Mouse (Mus musculus) midbrain, embryonic 11.5 days (tissue): Measurements from ENCODE around the gene Cs. TPM values are rescaled to one million over a fixed set of nuclear protein-coding genes. Genes with fewer than 3 reads are reported as not detected.

Experiments
- ATAC-seq: fragments of 200-750 bp; cut with Nextera tagmentation; 2 replicates; pipeline ENCODE4 v1.8.0; 2017; ENCODE audit warnings: moderate TSS enrichment, moderate library complexity; ENCODE audit not compliant: low FRiP score
- DNase-seq: peaks from one replicate; pipeline ENCODE4 v3.0.0; 2015; ENCODE audit warnings: low spot score; ENCODE audit errors: missing footprints
- H3K27ac ChIP-seq: fragments of 300-500 bp; sonication (generic); 2 replicates; pipeline ENCODE4 v1.5.1; 2014; ENCODE audit warnings: low read depth, low read length
- H3K27me3 ChIP-seq: fragments of 300-500 bp; sonication (generic); 2 replicates; pipeline ENCODE4 v1.6.1; 2014; ENCODE audit warnings: mild to moderate bottlenecking, low read length, moderate library complexity, mixed read lengths; ENCODE audit not compliant: control insufficient read depth, insufficient read depth
- H3K36me3 ChIP-seq: fragments of 300-500 bp; sonication (generic); 2 replicates; pipeline ENCODE4 v1.6.1; 2014; ENCODE audit warnings: mild to moderate bottlenecking, low read length, moderate library complexity, mixed read lengths; ENCODE audit not compliant: control insufficient read depth, insufficient read depth
- H3K4me1 ChIP-seq: fragments of 300-500 bp; sonication (generic); 2 replicates; pipeline ENCODE4 v1.6.1; 2014; ENCODE audit warnings: low read length; ENCODE audit not compliant: control insufficient read depth, insufficient read depth
- H3K4me2 ChIP-seq: fragments of 300-500 bp; sonication (generic); 2 replicates; pipeline ENCODE4 v1.6.1; 2014; ENCODE audit warnings: mild to moderate bottlenecking, moderate library complexity
- H3K4me3 ChIP-seq: fragments of 300-500 bp; sonication (generic); 2 replicates; pipeline ENCODE4 v1.5.1; 2014; ENCODE audit warnings: low read depth, low read length
- H3K9ac ChIP-seq: fragments of 300-500 bp; sonication (generic); 2 replicates; pipeline ENCODE4 v1.6.1; 2014; ENCODE audit warnings: low read length
- H3K9me3 ChIP-seq: fragments of 300-500 bp; sonication (generic); 2 replicates; pipeline ENCODE4 v1.6.1; 2016; ENCODE audit warnings: low read length; ENCODE audit not compliant: control insufficient read depth
- WGBS: fragments of 180-500 bp; shearing (Covaris S2); extraction: QIAGEN DNeasy Blood & Tissue Kit; methylation state at CpG from one replicate; pipeline ENCODE4 v1.1.7; 2014; 5-methylcytosine and 5-hydroxymethylcytosine counted together
- polyA plus RNA-seq: library from polyadenylated mRNA; unstranded; fragments of >200 nt; fragmentation: Nextera tagmentation; extraction: Ambion mirVana; gene quantifications from 2 replicates; pipeline ENCODE4 v1.2.1, GENCODE M21; 2014

Cs gene
- polyA plus RNA-seq, 1 experiment from 2014 or later = 248 TPM

DNA sequence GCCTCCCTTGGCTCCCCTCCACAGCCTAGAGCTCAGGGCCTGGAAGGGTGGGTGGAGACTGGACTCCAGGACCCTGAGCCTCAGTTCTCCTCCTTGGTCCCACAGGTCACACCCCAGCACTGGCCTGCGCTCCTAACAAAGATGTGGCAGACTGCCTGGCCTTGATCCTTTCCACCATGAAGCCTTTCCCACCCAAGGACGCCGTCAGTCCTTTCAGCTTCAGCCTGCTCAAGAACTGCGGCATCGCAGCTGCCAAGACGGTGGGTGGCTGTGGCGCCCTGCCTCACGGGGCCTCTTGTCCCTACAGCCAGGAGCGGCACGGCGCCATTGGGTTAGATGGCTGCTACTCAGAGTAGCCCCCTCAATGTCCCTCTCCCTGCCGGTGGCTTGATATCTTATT, 52.8 kb downstream of the Cs start:
- DNase-seq = no peak
- no peaks in the 10 kb centered on the region for H3K27me3 ChIP-seq

DNA sequence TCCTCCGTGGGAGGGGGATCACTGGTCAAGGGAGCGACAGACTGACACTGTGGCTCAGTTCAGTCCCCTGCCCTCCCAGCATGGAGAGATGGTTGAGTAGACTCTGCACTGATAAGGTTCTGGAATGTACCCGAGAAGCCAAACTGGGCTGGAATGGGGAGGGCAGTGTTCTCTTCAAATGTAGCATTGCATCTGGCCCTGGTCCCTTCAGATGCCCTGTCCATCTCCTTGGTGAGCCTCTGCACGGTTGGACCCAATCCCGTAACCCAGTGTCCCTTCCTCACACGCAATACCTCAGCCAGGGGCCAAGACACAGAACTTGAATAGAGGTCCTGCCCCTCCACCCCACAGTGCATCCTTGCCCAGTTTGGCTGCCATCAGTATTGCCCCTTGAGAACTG, 54.3 kb downstream of the Cs start:
- Histone ChIP-seq H3K36me3 (peaks cover 35% of the 10 kb centered on the region), H3K9me3 (no peaks in the 10 kb centered on the region), H3K9ac (no peak overlapping the region), H3K4me1 (no peaks in the 10 kb centered on the region), H3K4me3 (no peak overlapping the region), H3K27ac (no peak overlapping the region), H3K4me2 (no peak overlapping the region), H3K27me3 (no peaks in the 10 kb centered on the region)
- WGBS = 78% methylated on average over 6 of the region's 6 CpGs
- ATAC-seq (no peak), DNase-seq (no peak)

More for the DNA sequence above, 52.8 kb downstream of the Cs start:
- Histone ChIP-seq H3K4me3 (no peak overlapping the region), H3K27ac (no peak overlapping the region), H3K36me3 (peaks cover 43% of the 10 kb centered on the region), H3K9me3 (no peaks in the 10 kb centered on the region), H3K9ac (no peak overlapping the region), H3K4me2 (no peak overlapping the region), H3K4me1 (no peaks in the 10 kb centered on the region)
- no peak for ATAC-seq
- WGBS = 90% methylated on average over 12 of the region's 12 CpGs

DNA sequence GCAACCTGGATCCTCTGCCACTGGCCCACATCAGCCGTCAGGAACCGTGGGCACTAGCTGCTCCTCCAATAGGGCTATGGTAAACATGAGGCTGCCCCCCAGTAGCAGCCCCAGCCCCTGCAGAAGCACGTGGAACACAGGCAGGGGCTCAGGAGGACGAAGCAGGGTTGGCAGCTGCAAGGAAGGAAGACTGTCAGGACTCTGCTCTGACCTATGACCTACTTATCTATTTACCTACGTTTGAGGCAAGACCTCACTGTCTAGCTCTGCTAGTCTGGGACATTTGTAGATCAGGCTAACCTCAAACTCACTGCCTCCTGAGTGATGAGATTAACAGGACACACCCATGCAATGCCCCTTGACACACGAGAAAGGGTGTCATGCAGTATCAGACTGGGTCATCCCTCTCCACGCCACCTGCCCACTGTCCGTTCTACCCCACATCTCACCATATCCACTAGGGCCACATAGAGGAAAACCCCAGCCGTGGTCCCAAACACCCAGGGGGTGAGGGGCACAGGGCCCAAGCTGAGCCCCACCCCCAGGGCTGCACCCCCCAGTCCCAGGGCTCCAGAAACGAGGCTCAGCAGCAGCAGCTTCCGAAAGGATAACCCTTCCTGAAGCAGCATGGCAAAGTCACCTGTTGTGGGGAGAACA, 58.6 kb downstream of the Cs start:
- Histone ChIP-seq H3K36me3 (peaks cover 6% of the 10 kb centered on the region; the same call in 1 of the 2 replicates), H3K9me3 (no peaks in the 10 kb centered on the region), H3K9ac (no peak overlapping the region), H3K27ac (no peak overlapping the region), H3K4me3 (no peak overlapping the region), H3K4me2 (no peak overlapping the region), H3K27me3 (no peaks in the 10 kb centered on the region), H3K4me1 (peaks cover 2% of the 10 kb centered on the region; the same call in 1 of the 2 replicates)
- WGBS = 70% methylated on average over 11 of the region's 11 CpGs
- ATAC-seq = no peak
- peak; percentile 75 for DNase-seq

GRCm38 (mm10) chr10:128396716-128397264, 59.3 kb downstream of the Cs start:
- H3K4me3 ChIP-seq = no peak overlapping the region
- H3K4me2 ChIP-seq = no peak overlapping the region
- ATAC-seq (no peak), DNase-seq (no peak)
- 70% methylated on average over 10 of the region's 10 CpGs for WGBS
- peaks cover 4% of the 10 kb centered on the region; the same call in 1 of the 2 replicates for H3K36me3 ChIP-seq
- H3K9me3 ChIP-seq = no peaks in the 10 kb centered on the region
- no peaks in the 10 kb centered on the region for H3K27me3 ChIP-seq
- H3K9ac ChIP-seq = no peak overlapping the region
- peaks cover 2% of the 10 kb centered on the region; the same call in 1 of the 2 replicates for H3K4me1 ChIP-seq
- no peak overlapping the region; the same call in 1 of the 2 replicates for H3K27ac ChIP-seq

DNA sequence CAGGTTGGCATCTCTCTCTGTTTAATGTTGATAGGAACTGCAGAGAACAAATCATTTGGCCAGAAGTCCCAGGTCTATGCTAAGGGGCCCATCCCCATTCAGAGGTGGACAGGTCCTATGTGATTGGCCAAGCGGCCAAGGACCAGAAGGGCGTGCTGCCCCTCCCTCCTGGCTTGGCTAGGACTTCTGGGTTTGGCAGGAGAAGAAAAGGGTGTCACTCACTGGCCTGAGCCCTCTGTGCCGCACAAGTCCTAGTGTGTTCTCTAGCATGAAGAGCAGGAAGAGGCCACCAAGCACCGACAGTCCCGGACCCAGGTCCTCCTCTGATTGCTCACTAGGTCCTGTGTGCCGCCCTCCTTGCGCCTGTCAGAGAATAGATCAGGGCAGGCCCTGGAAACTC, 59.9 kb downstream of the Cs start:
- H3K4me2 ChIP-seq = no peak overlapping the region
- H3K27me3 ChIP-seq = no peaks in the 10 kb centered on the region
- peaks cover under 1% of the 10 kb centered on the region; the same call in 1 of the 2 replicates for H3K36me3 ChIP-seq
- 69% methylated on average over 7 of the region's 7 CpGs for WGBS
- ATAC-seq (no peak), DNase-seq (peak; percentile 76)
- H3K9me3 ChIP-seq = no peaks in the 10 kb centered on the region
- H3K27ac ChIP-seq = no peak overlapping the region
- H3K9ac ChIP-seq = no peak overlapping the region
- H3K4me1 ChIP-seq = peaks cover 2% of the 10 kb centered on the region; the same call in 1 of the 2 replicates
- H3K4me3 ChIP-seq = no peak overlapping the region

DNA sequence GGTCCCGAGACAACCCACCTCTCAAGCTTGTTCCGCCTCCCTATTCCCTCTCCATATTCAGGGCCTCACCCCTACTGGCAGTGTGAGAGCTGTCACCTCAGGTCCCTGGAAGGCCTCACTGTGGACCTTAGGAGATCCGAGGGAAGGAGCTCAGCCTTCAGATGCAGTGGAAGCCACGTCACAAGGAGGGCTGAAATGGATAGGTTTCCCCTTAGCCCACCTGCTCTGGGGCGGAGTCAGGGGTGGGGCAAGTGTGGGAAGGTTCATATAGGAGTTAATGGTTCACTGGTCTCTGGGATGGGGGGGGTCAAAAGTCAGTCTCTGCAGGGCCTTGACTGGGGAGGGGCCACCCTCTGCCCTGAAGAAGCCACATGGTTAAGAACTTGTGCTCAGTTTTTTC, 62.8 kb downstream of the Cs start:
- Histone ChIP-seq H3K9ac (no peak overlapping the region), H3K4me2 (no peak overlapping the region), H3K27ac (no peak overlapping the region), H3K36me3 (no peaks in the 10 kb centered on the region), H3K27me3 (no peaks in the 10 kb centered on the region), H3K9me3 (no peaks in the 10 kb centered on the region), H3K4me3 (no peak overlapping the region), H3K4me1 (peaks cover 2% of the 10 kb centered on the region; the same call in 1 of the 2 replicates)
- DNase-seq (peak; percentile 73), ATAC-seq (peak; percentile 6; the same call in 1 of the 2 replicates)
- 33% methylated on average over 5 of the region's 5 CpGs for WGBS

DNA sequence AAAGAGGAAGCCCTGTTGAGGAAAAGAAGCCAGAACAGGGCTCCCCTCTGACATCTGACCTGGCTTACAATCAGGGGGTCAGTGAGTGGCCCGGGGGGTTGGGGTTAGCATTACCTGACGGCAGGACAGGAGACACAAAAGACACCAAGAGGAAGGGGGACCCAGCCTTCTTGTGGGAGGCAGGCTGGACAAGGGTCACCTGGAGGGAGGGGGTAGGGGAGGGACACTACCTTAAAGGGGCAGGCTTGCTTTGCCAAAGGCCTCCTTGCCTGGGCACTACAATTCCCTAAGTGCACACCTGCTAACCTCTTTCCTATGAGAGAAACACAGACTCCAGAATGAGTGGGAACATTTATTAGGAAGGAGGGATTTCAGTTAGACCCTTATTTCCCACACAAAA, 63.5 kb downstream of the Cs start, which contains the start of gene Slc39a5:
TSS of gene Slc39a5 (minus strand) at position 174 of the 400 bp plus-strand sequence.
- H3K4me1 ChIP-seq = peaks cover 2% of the 10 kb centered on the region; the same call in 1 of the 2 replicates
- no peaks in the 10 kb centered on the region for H3K27me3 ChIP-seq
- H3K27ac ChIP-seq = no peak within 1 kb of the TSS
- WGBS = 17% methylated on average over 2 of the region's 2 CpGs
- no peak within 1 kb of the TSS for H3K4me2 ChIP-seq
- H3K9me3 ChIP-seq = no peaks in the 10 kb centered on the region
- DNase-seq (peak; percentile 8), ATAC-seq (no peak)
- no peak within 1 kb of the TSS for H3K9ac ChIP-seq
- no peak within 1 kb of the TSS for H3K4me3 ChIP-seq
- H3K36me3 ChIP-seq = no peaks in the 10 kb centered on the region

DNA sequence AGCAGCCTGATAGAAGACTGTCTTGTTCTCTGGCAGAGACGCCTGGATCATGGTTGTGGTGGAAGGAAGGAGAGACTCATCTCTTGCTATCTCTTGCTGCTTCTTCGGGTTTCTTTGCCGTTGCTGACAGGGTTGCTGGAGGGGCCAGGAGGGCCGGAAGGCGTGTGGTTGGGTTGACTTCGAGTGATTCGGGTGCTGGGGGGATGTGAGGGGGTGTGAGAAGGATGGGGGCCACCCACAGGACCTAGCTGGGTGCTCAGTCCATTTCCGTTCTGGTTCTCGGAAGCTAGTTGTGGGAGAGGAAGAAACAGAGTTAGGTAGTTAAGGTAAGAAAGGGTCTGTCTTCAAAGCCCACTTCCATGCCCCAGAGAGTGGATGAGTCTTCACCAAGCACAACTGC, 64.1 kb downstream of the Cs start:
- 77% methylated on average over 9 of the region's 9 CpGs for WGBS
- Histone ChIP-seq H3K4me1 (peaks cover 2% of the 10 kb centered on the region; the same call in 1 of the 2 replicates), H3K9me3 (no peaks in the 10 kb centered on the region), H3K4me3 (no peak overlapping the region), H3K36me3 (peaks cover 2% of the 10 kb centered on the region; the same call in 1 of the 2 replicates), H3K4me2 (no peak overlapping the region), H3K27me3 (no peaks in the 10 kb centered on the region), H3K9ac (no peak overlapping the region), H3K27ac (no peak overlapping the region)
- DNase-seq (peak; percentile 60), ATAC-seq (no peak)

GRCm38 (mm10) chr10:128403931-128404330, 66.4 kb downstream of the Cs start:
- 90% methylated on average over 7 of the region's 7 CpGs for WGBS
- ATAC-seq = no peak

More at GRCm38 (mm10) chr10:128403931-128404330, 66.4 kb downstream of the Cs start:
- H3K4me1 ChIP-seq = peaks cover 5% of the 10 kb centered on the region; the same call in 1 of the 2 replicates
- H3K9ac ChIP-seq = no peak overlapping the region
- H3K4me3 ChIP-seq = no peak overlapping the region
- no peaks in the 10 kb centered on the region for H3K9me3 ChIP-seq
- H3K27me3 ChIP-seq = no peaks in the 10 kb centered on the region
- H3K36me3 ChIP-seq = peaks cover 2% of the 10 kb centered on the region; the same call in 1 of the 2 replicates
- no peak overlapping the region for H3K27ac ChIP-seq
- H3K4me2 ChIP-seq = no peak overlapping the region
- no peak for DNase-seq
